In the genomic region with DNA sequence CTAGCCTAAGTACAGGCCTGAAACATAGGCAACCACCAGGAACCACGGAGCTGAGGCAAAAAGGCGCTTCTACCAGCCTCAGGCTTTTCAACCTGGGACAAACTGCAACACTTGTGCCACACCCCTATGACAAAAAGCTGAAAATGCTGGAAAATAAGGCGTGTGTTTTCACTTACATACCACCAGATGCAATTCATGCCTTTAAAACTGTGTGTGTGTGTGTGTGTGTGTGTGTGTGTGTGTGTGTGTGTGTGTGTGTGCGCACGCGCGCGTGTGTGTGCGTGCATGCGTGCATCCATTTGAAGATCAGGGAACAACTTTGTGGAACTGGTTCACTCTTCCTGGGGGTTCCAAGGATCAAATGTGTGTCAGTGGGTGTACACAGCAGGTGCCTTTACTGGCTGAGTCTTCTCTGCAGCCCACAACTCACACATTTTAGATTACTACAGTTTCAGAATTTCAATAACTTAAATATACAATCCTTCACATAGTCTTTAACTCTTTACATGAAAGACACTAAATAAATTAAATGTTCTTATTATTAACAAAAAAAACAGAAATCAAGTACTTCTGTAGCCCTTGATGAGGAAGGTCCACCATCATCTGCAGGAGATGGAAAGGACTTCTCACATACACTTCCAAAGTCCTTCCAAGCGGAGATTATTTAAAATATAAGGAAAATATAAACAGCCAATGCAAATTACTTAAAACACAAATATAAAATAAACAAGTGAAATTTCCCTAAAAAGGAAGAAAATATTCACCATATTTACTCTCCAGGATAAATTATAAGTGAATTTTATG, we compare ENCODE assay signal across 16 mouse cellular contexts.
"Had no signal": no experiment of that assay in that cellular context is flagged by ENCODE, and none has a peak within 500 bp of the region (broad histone marks: within the 10 kb centered on the region; RNA-seq: fewer than 3 reads in every experiment).

No protein-coding gene starts in this region.

- H3K9me3 ChIP-seq: neural tube, embryonic 13.5 days; neural tube, embryonic 15.5 days; stomach, embryonic 15.5 days had no signal

- H3K9ac ChIP-seq: neural tube, embryonic 13.5 days; neural tube, embryonic 15.5 days; stomach, embryonic 15.5 days had no signal

- H3K27me3 ChIP-seq: neural tube, embryonic 13.5 days; neural tube, embryonic 15.5 days; stomach, embryonic 15.5 days had no signal

- H3K27ac ChIP-seq: neural tube, embryonic 13.5 days; neural tube, embryonic 15.5 days; stomach, embryonic 15.5 days; stomach, postnatal 0 days had no signal

- H3K4me3 ChIP-seq: neural tube, embryonic 13.5 days; neural tube, embryonic 15.5 days; stomach, embryonic 15.5 days had no signal

- H3K4me2 ChIP-seq: neural tube, embryonic 13.5 days; neural tube, embryonic 15.5 days; stomach, embryonic 15.5 days had no signal

- DNase-seq: retina, postnatal 1 day; right cerebral cortex, adult 18-20 months; right cerebral cortex, postnatal 14 days; right cerebral cortex, postnatal 25 days; right cerebral cortex, postnatal 4 days; spleen, adult 18-20 months; thymus, adult 18-20 months; thymus, adult 2 months; thymus, postnatal 14 days; thymus, postnatal 25 days; thymus, postnatal 36 days; thymus, postnatal 4 days had no signal

- H3K4me1 ChIP-seq: neural tube, embryonic 13.5 days; neural tube, embryonic 15.5 days; stomach, embryonic 15.5 days had no signal
